Mouse (Mus musculus): ENCODE data around the gene Olfr1288. TPM values are rescaled to one million over a fixed set of nuclear protein-coding genes. Genes with fewer than 3 reads are reported as not detected.

Gene Olfr1288
- not detected in 2 replicates for total RNA-seq (2015)
- total RNA-seq (2017): not detected in 2 replicates

- ATAC-seq (replicated peaks; ENCODE audit: poor library complexity): no peak
Observed at GRCm38 (mm10) chr2:111473801-111474200, at the start of gene Olfr1288. Olfr1288 (plus strand) TSS chr2:111474101.

- ATAC-seq (replicated peaks; ENCODE audit: poor library complexity): no peak
Observed at GRCm38 (mm10) chr2:111448842-111449241, 25.1 kb upstream of the Olfr1288 start, which contains the start of gene Olfr1287. Olfr1287 (plus strand) TSS chr2:111449142.

- ATAC-seq (replicated peaks; ENCODE audit: poor library complexity): no peak
Observed at GRCm38 (mm10) chr2:111480519-111480918, 6.6 kb downstream of the Olfr1288 start, which contains the start of gene Olfr1289. Olfr1289 (plus strand) TSS chr2:111480819.

GRCm38 (mm10) chr2:111493729-111494128 is 19.8 kb downstream of the Olfr1288 start, which contains the start of gene Olfr1290:
Olfr1290 (minus strand) TSS chr2:111493829.
- no peak for ATAC-seq (replicated peaks; ENCODE audit: poor library complexity)

DNA sequence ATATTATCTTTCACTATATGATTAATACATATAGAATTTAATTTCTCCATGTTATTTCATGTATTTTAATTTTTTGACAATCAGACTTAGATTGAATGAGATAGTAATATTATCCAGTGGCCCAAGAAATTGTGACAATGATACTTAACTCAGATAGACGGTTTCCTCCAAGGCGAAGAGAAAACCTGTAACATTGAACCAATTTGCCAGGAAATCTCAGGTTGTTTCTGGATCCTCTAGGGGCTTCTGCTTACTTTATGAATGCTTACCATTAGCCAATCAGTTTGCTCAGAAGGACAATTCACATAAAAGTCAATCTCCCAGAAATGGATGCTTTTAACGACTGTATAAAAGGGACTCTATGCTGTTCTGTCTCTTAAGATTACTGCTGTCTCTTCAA is 23.0 kb downstream of the Olfr1288 start, which contains the start of gene Olfr1291-ps1:
Gene Olfr1291-ps1, plus strand, starts transcription at position 301 of the 400 bp plus-strand sequence.
- no peak for ATAC-seq (replicated peaks; ENCODE audit: poor library complexity)

GRCm38 (mm10) chr2:111517451-111517850 is 43.5 kb downstream of the Olfr1288 start:
- no peak for ATAC-seq (replicated peaks; ENCODE audit: poor library complexity)

DNA sequence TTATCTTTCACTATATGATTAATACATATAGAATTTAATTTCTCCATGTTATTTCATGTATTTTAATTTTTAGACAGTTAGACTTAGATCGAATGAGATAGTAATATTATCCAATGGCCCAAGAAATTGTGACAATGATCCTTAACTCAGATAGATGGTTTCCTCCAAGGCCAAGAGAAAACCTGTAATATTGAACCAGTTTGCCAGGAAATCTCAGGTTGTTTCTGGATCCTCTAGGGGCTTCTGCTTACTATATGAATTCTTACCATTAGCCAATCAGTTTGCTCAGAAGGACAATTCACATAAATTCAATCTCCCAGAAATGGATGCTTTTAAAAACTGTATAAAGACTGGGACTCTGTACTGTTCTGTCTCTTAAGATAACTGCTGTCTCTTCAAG is 51.0 kb downstream of the Olfr1288 start, which contains the start of gene Olfr1293-ps:
Gene Olfr1293-ps, plus strand, starts transcription at position 301 of the 400 bp plus-strand sequence.
- no peak for ATAC-seq (replicated peaks; ENCODE audit: poor library complexity)

Other genes with a start within 250 kb of the Olfr1288 start
- not detected in 2 replicates for gene 4930430A15Rik, start 244.5 kb upstream of the Olfr1288 start, total RNA-seq (2015)
- not detected in 2 replicates for gene 4930430A15Rik, start 244.5 kb upstream of the Olfr1288 start, total RNA-seq (2017)
- not detected in 2 replicates for gene Olfr1275, start 238.8 kb upstream of the Olfr1288 start, total RNA-seq (2015)
- gene Olfr1275, start 238.8 kb upstream of the Olfr1288 start, total RNA-seq (2017): not detected in 2 replicates
- gene Olfr1276, start 219.6 kb upstream of the Olfr1288 start, total RNA-seq (2015): not detected in 2 replicates
- not detected in 2 replicates for gene Olfr1276, start 219.6 kb upstream of the Olfr1288 start, total RNA-seq (2017)
- gene Olfr1277, start 200.0 kb upstream of the Olfr1288 start, total RNA-seq (2015): not detected in 2 replicates
- gene Olfr1277, start 200.0 kb upstream of the Olfr1288 start, total RNA-seq (2017): not detected in 2 replicates
- not detected in 2 replicates for gene Olfr1278, start 184.0 kb upstream of the Olfr1288 start, total RNA-seq (2015)
- gene Olfr1278, start 184.0 kb upstream of the Olfr1288 start, total RNA-seq (2017): not detected in 2 replicates
- not detected in 2 replicates for gene Olfr1279, start 173.5 kb upstream of the Olfr1288 start, total RNA-seq (2015)
- not detected in 2 replicates for gene Olfr1279, start 173.5 kb upstream of the Olfr1288 start, total RNA-seq (2017)
- not detected in 2 replicates for gene Olfr1280, start 160.1 kb upstream of the Olfr1288 start, total RNA-seq (2015)
- gene Olfr1280, start 160.1 kb upstream of the Olfr1288 start, total RNA-seq (2017): not detected in 2 replicates
- gene Olfr1281, start 147.6 kb upstream of the Olfr1288 start, total RNA-seq (2015): not detected in 2 replicates
- not detected in 2 replicates for gene Olfr1281, start 147.6 kb upstream of the Olfr1288 start, total RNA-seq (2017)
- gene Olfr1282, start 138.0 kb upstream of the Olfr1288 start, total RNA-seq (2015): not detected in 2 replicates
- gene Olfr1282, start 138.0 kb upstream of the Olfr1288 start, total RNA-seq (2017): not detected in 2 replicates
- gene Olfr1283, start 107.3 kb upstream of the Olfr1288 start, total RNA-seq (2015): not detected in 2 replicates
- gene Olfr1283, start 107.3 kb upstream of the Olfr1288 start, total RNA-seq (2017): not detected in 2 replicates
- gene Olfr1284, start 98.6 kb upstream of the Olfr1288 start, total RNA-seq (2015): not detected in 2 replicates
- not detected in 2 replicates for gene Olfr1284, start 98.6 kb upstream of the Olfr1288 start, total RNA-seq (2017)
- not detected in 2 replicates for gene Olfr1286, start 51.0 kb upstream of the Olfr1288 start, total RNA-seq (2015)
- gene Olfr1286, start 51.0 kb upstream of the Olfr1288 start, total RNA-seq (2017): not detected in 2 replicates
- gene Olfr1287, start 25.0 kb upstream of the Olfr1288 start, total RNA-seq (2015): not detected in 2 replicates
- not detected in 2 replicates for gene Olfr1287, start 25.0 kb upstream of the Olfr1288 start, total RNA-seq (2017)
- gene Olfr1289, start 6.7 kb downstream of the Olfr1288 start, total RNA-seq (2015): not detected in 2 replicates
- not detected in 2 replicates for gene Olfr1289, start 6.7 kb downstream of the Olfr1288 start, total RNA-seq (2017)
- not detected in 2 replicates for gene Olfr1290, start 19.7 kb downstream of the Olfr1288 start, total RNA-seq (2015)
- gene Olfr1290, start 19.7 kb downstream of the Olfr1288 start, total RNA-seq (2017): not detected in 2 replicates
- not detected in 2 replicates for gene Olfr1291-ps1, start 23.1 kb downstream of the Olfr1288 start, total RNA-seq (2015)
- gene Olfr1291-ps1, start 23.1 kb downstream of the Olfr1288 start, total RNA-seq (2017): not detected in 2 replicates
- gene Olfr1293-ps, start 51.1 kb downstream of the Olfr1288 start, total RNA-seq (2015): not detected in 2 replicates
- not detected in 2 replicates for gene Olfr1293-ps, start 51.1 kb downstream of the Olfr1288 start, total RNA-seq (2017)
- not detected in 2 replicates for gene Olfr1294, start 66.2 kb downstream of the Olfr1288 start, total RNA-seq (2015)
- gene Olfr1294, start 66.2 kb downstream of the Olfr1288 start, total RNA-seq (2017): not detected in 2 replicates
- gene Olfr1295, start 95.6 kb downstream of the Olfr1288 start, total RNA-seq (2015): not detected in 2 replicates
- gene Olfr1295, start 95.6 kb downstream of the Olfr1288 start, total RNA-seq (2017): not detected in 2 replicates
- gene Olfr1297, start 152.4 kb downstream of the Olfr1288 start, total RNA-seq (2015): not detected in 2 replicates
- not detected in 2 replicates for gene Olfr1297, start 152.4 kb downstream of the Olfr1288 start, total RNA-seq (2017)
- gene Olfr1298, start 175.1 kb downstream of the Olfr1288 start, total RNA-seq (2015): not detected in 2 replicates
- gene Olfr1298, start 175.1 kb downstream of the Olfr1288 start, total RNA-seq (2017): not detected in 2 replicates
- not detected in 2 replicates for gene Olfr1299, start 187.3 kb downstream of the Olfr1288 start, total RNA-seq (2015)
- gene Olfr1299, start 187.3 kb downstream of the Olfr1288 start, total RNA-seq (2017): not detected in 2 replicates

All from megakaryocyte progenitor cell, adult 5-6 weeks (primary cell).